Mouse (Mus musculus) C2C12 (cell line): ENCODE data around the gene Eif3c. TPM values are rescaled to one million over a fixed set of nuclear protein-coding genes. Genes with fewer than 3 reads are reported as not detected.
A peak's percentile ranks its signal among the peaks of the same experiment; 100 is the strongest.

Experiments used
- H3K27me3 ChIP-seq: one replicate; pipeline ENCODE4 v1.6.1; 2011; ENCODE audit not compliant: control insufficient read depth, insufficient read depth, insufficient read length
- H3K36me3 ChIP-seq: one replicate; pipeline ENCODE4 v1.6.1; 2011; ENCODE audit not compliant: control insufficient read depth, insufficient read depth
- H3K4me3 ChIP-seq: one replicate; pipeline ENCODE4 v1.5.1; 2011; ENCODE audit warnings: mild to moderate bottlenecking, control low read depth; ENCODE audit not compliant: poor library complexity, insufficient read depth, severe bottlenecking
- H3K79me2 ChIP-seq: one replicate; pipeline ENCODE4 v1.6.1; 2011; ENCODE audit not compliant: control insufficient read depth, insufficient read depth
- H3K79me3 ChIP-seq: one replicate; pipeline ENCODE4 v1.6.1; 2011; ENCODE audit warnings: low read depth, control low read depth
- H3ac ChIP-seq: one replicate; pipeline ENCODE3; 2011; ENCODE audit warnings: low read depth; ENCODE audit not compliant: control insufficient read depth, insufficient read length
- CEBPB ChIP-seq: IDR thresholded peaks from one replicate; pipeline ENCODE4 v1.6.1; 2011; ENCODE audit warnings: low read depth, mild to moderate bottlenecking, control low read depth, moderate library complexity
- CTCF ChIP-seq: IDR thresholded peaks from one replicate; pipeline ENCODE4 v1.5.1; 2011; ENCODE audit not compliant: control insufficient read depth, insufficient read depth, insufficient read length
- FOSL1 ChIP-seq: IDR thresholded peaks from one replicate; pipeline ENCODE4 v1.8.0; 2011; ENCODE audit warnings: mild to moderate bottlenecking, low read length; ENCODE audit not compliant: poor library complexity, insufficient read depth, severe bottlenecking
- MAX ChIP-seq: IDR thresholded peaks from one replicate; pipeline ENCODE4 v1.6.1; 2011; ENCODE audit warnings: mild to moderate bottlenecking, control low read depth
- MYOD1 ChIP-seq: IDR thresholded peaks from one replicate; pipeline ENCODE4 v1.6.1; 2011; ENCODE audit warnings: low read depth; ENCODE audit not compliant: control insufficient read depth, insufficient read length
- MYOG ChIP-seq: IDR thresholded peaks from one replicate; pipeline ENCODE4 v1.6.1; 2011; ENCODE audit not compliant: control insufficient read depth, insufficient read length; ENCODE audit errors: extremely low read depth
- USF1 ChIP-seq: IDR thresholded peaks from one replicate; pipeline ENCODE4 v1.6.1; 2011; ENCODE audit warnings: low read depth, mild to moderate bottlenecking, control low read depth, moderate library complexity
- polyA plus RNA-seq: library from polyadenylated mRNA; unstranded; fragments of >200 nt; fragmentation: generic; extraction: Trizol; gene quantifications from one replicate; pipeline ENCODE4 v1.2.1, GENCODE M21; 2012; ENCODE audit warnings: missing spikeins

The Eif3c gene
- polyA plus RNA-seq, 1 experiment: 228 TPM

GRCm38 (mm10) chr7:126581661-126582060, 15.4 kb upstream of the Eif3c start:
- no peak overlapping the region for H3ac ChIP-seq
- TF ChIP-seq USF1 (no peak), MYOG (no peak), MYOD1 (no peak), CEBPB (no peak), MAX (no peak), CTCF (no peak), FOSL1 (no peak)
- H3K79me2 ChIP-seq: no peaks in the 10 kb centered on the region
- H3K4me3 ChIP-seq: no peak overlapping the region
- H3K27me3 ChIP-seq: no peaks in the 10 kb centered on the region
- H3K36me3 ChIP-seq: no peaks in the 10 kb centered on the region
- H3K79me3 ChIP-seq: no peaks in the 10 kb centered on the region

DNA sequence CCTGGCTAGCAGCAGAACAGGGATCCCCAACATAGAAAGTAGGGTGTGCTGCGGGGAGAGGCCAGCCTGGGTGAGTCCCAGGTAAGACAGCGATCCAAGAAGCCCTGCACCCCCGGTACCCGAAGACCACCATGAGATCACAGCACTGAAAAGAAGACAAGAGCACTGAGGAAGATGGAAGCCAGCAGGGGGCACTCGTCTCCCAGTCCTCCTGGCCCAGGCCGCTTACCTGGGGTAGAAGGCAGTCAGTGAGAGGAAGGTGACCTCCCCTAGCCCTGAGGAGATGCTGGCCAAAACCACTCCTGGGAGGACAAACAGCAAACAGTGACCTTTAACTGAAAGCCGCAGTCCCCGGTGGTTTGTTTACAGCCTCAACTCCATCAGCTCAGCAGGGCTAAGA, 13.0 kb upstream of the Eif3c start:
- H3ac ChIP-seq: no peak overlapping the region
- H3K36me3 ChIP-seq: no peaks in the 10 kb centered on the region
- TF ChIP-seq CEBPB (no peak), CTCF (peak; percentile 44), MYOD1 (no peak), MAX (no peak), FOSL1 (no peak), USF1 (no peak)
- no peaks in the 10 kb centered on the region for H3K79me2 ChIP-seq
- no peaks in the 10 kb centered on the region for H3K27me3 ChIP-seq
- no peaks in the 10 kb centered on the region for H3K79me3 ChIP-seq
- no peak overlapping the region for H3K4me3 ChIP-seq

DNA sequence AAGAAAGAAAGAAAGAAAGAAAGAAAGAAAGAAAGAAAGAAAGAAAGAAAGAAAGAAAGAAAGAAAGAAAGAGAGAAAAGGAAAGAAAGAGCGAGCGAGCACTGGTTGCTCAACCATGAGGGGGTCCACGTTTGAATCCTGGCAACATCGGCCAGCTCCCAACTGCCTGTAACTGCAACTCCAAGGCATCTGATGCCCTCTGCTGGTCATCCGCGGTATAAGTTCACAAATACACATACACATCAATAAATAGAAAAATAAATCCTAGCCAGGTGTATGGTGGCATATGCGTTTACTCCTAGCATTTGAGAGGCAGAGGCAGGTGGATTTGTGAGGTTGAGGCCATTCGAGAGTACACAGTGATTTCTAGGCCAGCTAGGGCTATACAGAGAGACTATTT, 10.7 kb upstream of the Eif3c start:
- no peaks in the 10 kb centered on the region for H3K27me3 ChIP-seq
- TF ChIP-seq FOSL1: no peak
- TF ChIP-seq CEBPB: peak; percentile 8

DNA sequence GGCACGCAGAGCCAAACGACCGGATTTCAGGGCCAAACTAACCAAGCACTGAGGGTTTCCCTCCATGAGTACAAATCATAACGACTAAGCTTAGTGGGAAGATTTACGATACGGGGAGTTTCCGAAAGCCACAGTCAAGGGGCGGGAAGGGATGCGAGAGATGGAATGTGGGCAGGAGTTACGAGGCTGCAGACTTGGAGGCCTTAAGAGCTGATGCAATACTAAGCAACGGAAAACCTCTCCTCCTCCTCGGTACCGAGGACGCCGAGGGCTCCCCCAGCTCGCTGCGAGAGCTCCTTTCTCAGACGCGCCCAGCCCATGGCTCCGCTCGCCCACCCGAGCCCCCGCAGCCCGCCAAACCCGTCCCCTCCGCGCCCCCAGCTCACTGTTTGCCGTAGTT, 518 bp downstream of the Eif3c start:
- Histone ChIP-seq H3ac (peak overlapping the region; percentile 92), H3K36me3 (peaks cover 35% of the 10 kb centered on the region), H3K79me2 (peaks cover 62% of the 10 kb centered on the region), H3K79me3 (peaks cover 19% of the 10 kb centered on the region), H3K27me3 (no peaks in the 10 kb centered on the region), H3K4me3 (peak overlapping the region; percentile 93)
- TF ChIP-seq CEBPB (peak; percentile 85), MYOG (no peak)

More for the DNA sequence above, 10.7 kb upstream of the Eif3c start:
- H3ac ChIP-seq: no peak overlapping the region
- H3K79me2 ChIP-seq: no peaks in the 10 kb centered on the region
- no peaks in the 10 kb centered on the region for H3K79me3 ChIP-seq
- no peaks in the 10 kb centered on the region for H3K36me3 ChIP-seq
- H3K4me3 ChIP-seq: no peak overlapping the region

DNA sequence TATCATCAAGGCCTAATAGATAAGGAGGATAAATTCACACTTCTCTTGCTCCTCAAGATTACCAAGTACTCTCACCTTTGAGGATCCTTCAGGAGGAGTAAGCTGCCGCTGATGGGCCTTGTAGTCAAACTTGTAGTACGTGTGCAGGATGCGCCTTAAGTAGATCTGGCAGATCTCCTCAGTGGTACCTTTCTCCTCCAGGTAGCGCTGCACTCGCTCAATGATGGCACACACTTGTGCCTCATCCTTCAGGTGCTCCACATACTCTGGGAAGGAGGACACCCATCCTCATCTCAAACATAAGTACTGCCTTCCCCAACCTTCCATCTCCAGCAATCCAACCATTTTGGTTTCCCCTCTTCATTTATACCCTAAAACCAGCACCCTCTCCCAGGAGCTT, 9.6 kb downstream of the Eif3c start:
- H3K27me3 ChIP-seq: no peaks in the 10 kb centered on the region
- H3ac ChIP-seq: no peak overlapping the region
- peaks cover 87% of the 10 kb centered on the region for H3K36me3 ChIP-seq
- H3K79me2 ChIP-seq: peaks cover 10% of the 10 kb centered on the region
- no peak overlapping the region for H3K4me3 ChIP-seq
- TF ChIP-seq MYOD1 (no peak), MAX (no peak)
- peaks cover 14% of the 10 kb centered on the region for H3K79me3 ChIP-seq

DNA sequence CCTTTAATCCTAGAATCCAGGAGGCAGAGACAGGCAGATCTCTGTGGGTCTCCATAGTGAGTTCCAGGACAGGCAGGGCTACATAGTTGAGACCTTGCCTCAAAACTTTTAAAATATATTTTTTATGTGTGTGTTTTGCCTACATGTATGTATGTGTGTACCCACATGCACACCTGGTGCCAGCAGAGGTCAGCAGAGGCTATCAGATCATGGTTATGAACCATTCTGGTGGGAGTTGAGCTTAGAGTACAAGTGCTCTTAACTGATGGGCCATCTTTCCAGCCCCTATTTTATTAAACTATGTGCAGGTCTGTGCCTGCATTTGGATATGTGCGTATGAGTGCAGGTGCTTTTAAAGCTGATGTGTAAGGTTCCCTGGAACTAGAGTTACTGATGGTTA, 11.4 kb downstream of the Eif3c start:
- H3K4me3 ChIP-seq: no peak overlapping the region
- TF ChIP-seq MYOD1 (no peak), CEBPB (no peak), FOSL1 (no peak), MAX (no peak), CTCF (no peak), MYOG (no peak), USF1 (no peak)
- no peak overlapping the region for H3ac ChIP-seq
- peaks cover 5% of the 10 kb centered on the region for H3K79me2 ChIP-seq
- H3K27me3 ChIP-seq: no peaks in the 10 kb centered on the region
- H3K36me3 ChIP-seq: peaks cover 93% of the 10 kb centered on the region
- H3K79me3 ChIP-seq: peaks cover 9% of the 10 kb centered on the region
